Mouse (Mus musculus) embryonic facial prominence, embryonic 11.5 days (tissue): ENCODE measurements around the gene Slc35g3. TPM values are rescaled to one million over a fixed set of nuclear protein-coding genes. Genes with fewer than 3 reads are reported as not detected.
"Not testable (repeated sequence)": the region's sequence is repeated elsewhere in the genome, so short reads cannot be mapped to it uniquely, and the experiment has no call there.

Experiments used
- ATAC-seq: fragments of 200-750 bp; cut with Nextera tagmentation; replicated peaks from 2 replicates; pipeline ENCODE4 v1.8.0; 2017; ENCODE audit warnings: low read depth; ENCODE audit not compliant: insufficient number of reproducible peaks, low FRiP score, low TSS enrichment
- DNase-seq: peaks from one replicate; pipeline ENCODE4 v3.0.0-alpha.2; 2015; ENCODE audit warnings: low spot score
- H3K27ac ChIP-seq: fragments of 300-500 bp; sonication (generic); replicated peaks from 2 replicates; pipeline ENCODE4 v1.5.1; 2014; ENCODE audit warnings: mild to moderate bottlenecking, low read depth, low read length, control low read depth
- H3K27me3 ChIP-seq: fragments of 300-500 bp; sonication (generic); 2 replicates; pipeline ENCODE4 v1.6.1; 2014; ENCODE audit warnings: mild to moderate bottlenecking, low read length, moderate library complexity, mixed read lengths; ENCODE audit not compliant: control insufficient read depth, insufficient read depth
- H3K36me3 ChIP-seq: fragments of 300-500 bp; sonication (generic); replicated peaks from 2 replicates; pipeline ENCODE4 v1.6.1; 2014; ENCODE audit warnings: low read depth, mild to moderate bottlenecking, low read length, moderate library complexity, mixed read lengths; ENCODE audit not compliant: control insufficient read depth, insufficient read depth
- H3K4me1 ChIP-seq: fragments of 300-500 bp; sonication (generic); 2 replicates; pipeline ENCODE4 v1.6.1; 2014; ENCODE audit warnings: low read length, mixed read lengths; ENCODE audit not compliant: control insufficient read depth, insufficient read depth
- H3K4me2 ChIP-seq: fragments of 300-500 bp; sonication (generic); 2 replicates; pipeline ENCODE4 v1.6.1; 2014; ENCODE audit warnings: low read depth, mild to moderate bottlenecking, control low read depth, low read length, moderate library complexity
- H3K4me3 ChIP-seq: fragments of 300-500 bp; sonication (generic); 2 replicates; pipeline ENCODE4 v1.5.1; 2014; ENCODE audit warnings: low read depth, low read length, control low read depth
- H3K9ac ChIP-seq: fragments of 300-500 bp; sonication (generic); replicated peaks from 2 replicates; pipeline ENCODE4 v1.6.1; 2014; ENCODE audit warnings: mild to moderate bottlenecking, control low read depth, low read length
- H3K9me3 ChIP-seq: fragments of 300-500 bp; sonication (generic); replicated peaks from 2 replicates; pipeline ENCODE4 v1.6.1; 2016; ENCODE audit warnings: mild to moderate bottlenecking, low read length, inconsistent platforms, mixed read lengths; ENCODE audit not compliant: control insufficient read depth
- WGBS: fragments of 180-500 bp; shearing (Covaris S2); extraction: QIAGEN DNeasy Blood & Tissue Kit; methylation state at CpG from one replicate; pipeline ENCODE4 v1.1.7; 2014; 5-methylcytosine and 5-hydroxymethylcytosine counted together
- polyA plus RNA-seq: library from polyadenylated mRNA; unstranded; fragments of >200 nt; fragmentation: Nextera tagmentation; extraction: Ambion mirVana; gene quantifications from 2 replicates; pipeline ENCODE4 v1.2.1, GENCODE M21; 2014

Gene Slc35g3
- polyA plus RNA-seq, 1 experiment from 2014 or later = 0.18 TPM

DNA sequence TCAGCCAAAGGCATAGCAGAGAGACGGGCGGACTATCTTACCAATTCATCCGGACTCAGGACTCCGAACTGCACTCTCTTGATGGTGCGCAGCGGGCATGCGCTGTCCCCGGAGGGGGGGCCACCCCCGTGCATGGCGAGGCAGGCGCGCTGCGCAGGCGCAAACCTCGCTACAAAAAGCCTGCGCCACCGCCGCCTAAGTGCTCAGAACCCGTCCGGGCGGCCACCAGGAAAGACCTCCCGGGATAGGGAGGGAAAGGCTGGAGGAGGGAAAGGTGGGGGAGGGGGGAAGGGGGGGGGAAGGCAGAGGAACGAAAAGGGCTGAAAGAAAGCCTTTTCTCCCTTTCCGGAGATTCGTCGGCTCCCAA lies 3.7 kb downstream of the Slc35g3 start:
- Histone ChIP-seq H3K27me3 (no peaks in the 10 kb centered on the region), H3K4me2 (peak overlapping the region; percentile 53), H3K4me1 (peaks cover 4% of the 10 kb centered on the region), H3K9ac (peak overlapping the region; percentile 79), H3K4me3 (peak overlapping the region; percentile 53), H3K36me3 (no peaks in the 10 kb centered on the region), H3K27ac (peak overlapping the region; percentile 97), H3K9me3 (no peaks in the 10 kb centered on the region)
- 0% methylated on average over 23 of the region's 26 CpGs for WGBS
- ATAC-seq (peak; percentile 86), DNase-seq (peak; percentile 96)

DNA sequence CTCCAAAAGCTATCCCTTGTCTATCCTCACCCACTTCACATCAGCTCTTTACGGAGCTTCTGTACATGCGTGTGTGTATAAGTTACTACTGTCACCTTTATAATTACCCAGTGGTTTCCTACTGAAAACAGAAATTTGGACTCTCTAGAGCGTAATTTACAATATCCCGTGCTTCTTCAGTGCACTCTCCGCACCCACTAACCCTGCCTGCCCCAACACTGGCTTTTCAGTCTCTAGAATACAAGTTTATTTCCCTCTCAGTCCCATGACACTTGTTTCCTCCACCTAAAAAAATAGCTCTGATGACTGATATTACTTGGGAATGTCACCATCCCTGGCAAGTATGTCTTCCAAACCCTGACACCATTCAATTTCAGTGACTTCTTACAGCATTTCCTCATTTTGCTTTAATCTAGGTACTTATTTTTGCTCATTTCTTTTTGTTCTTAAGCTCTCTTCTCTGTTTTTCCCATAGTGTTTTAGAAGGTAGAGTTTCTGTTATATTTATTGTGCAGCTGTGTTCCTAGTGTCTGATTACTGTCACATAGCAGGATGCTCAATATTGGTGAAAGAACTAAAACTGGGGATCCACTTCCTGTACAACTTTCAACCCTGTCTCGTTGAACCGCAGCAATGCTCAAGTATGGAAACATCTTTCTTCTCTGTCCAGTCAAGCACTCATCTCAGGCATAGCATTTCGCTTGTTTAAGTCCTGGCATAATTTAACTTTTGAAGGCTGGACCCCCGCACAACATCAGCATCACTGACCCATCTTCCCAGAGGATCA lies 4.3 kb downstream of the Slc35g3 start:
- H3K27ac ChIP-seq = 0 out of 2 replicates have a peak overlapping the region, but pooled peaks have one; percentile 7
- H3K9ac ChIP-seq = peak overlapping the region; percentile 79
- H3K4me3 ChIP-seq = peak overlapping the region; percentile 53
- H3K4me1 ChIP-seq = peaks cover 4% of the 10 kb centered on the region
- DNase-seq (no peak), ATAC-seq (no peak)
- peak overlapping the region; percentile 53 for H3K4me2 ChIP-seq
- H3K27me3 ChIP-seq = no peaks in the 10 kb centered on the region
- H3K36me3 ChIP-seq = no peaks in the 10 kb centered on the region
- H3K9me3 ChIP-seq = no peaks in the 10 kb centered on the region
- 48% methylated on average over 9 of the region's 9 CpGs for WGBS

DNA sequence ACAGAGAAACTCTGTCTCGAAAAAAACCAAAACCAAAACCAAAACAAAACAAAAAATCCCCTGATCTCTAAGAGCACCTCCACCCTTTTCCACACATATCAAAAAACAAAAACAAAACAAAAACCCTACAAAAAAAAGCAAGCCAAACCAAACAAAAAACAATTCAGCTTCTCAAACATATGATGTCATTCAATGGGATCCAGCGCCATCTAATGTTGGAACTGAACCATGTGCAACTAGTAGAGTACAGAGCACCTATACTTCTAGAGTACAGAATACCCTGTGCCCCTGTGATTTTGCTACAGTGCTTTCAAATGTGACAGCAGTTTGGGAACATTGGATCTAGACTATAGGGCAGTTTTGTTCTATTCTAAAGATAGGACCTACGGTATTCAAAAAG lies 7.1 kb downstream of the Slc35g3 start:
- WGBS = 65% methylated on average over 3 of the region's 3 CpGs
- no peak for ATAC-seq

DNA sequence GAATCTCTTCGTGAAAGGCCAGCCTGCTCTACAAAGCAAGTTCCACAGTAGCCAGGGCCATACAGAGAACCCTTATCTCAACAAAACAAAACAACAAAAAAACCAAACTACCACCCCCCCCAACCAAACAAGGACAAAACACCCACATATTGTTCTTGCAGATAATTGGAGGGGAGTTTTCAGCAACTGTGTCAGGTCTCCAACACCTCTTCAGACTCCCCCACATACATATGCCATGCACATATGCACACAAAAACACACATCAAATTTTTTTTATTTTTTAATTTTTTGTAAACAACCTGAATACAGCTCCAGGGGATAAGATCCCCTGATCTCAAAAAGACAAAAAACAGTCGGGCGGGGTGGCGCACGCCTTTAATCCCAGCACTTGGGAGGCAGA lies 7.5 kb downstream of the Slc35g3 start:
- Histone ChIP-seq H3K9me3 (no peaks in the 10 kb centered on the region), H3K4me1 (no peaks in the 10 kb centered on the region), H3K36me3 (no peaks in the 10 kb centered on the region), H3K27ac (no peak overlapping the region), H3K4me2 (no peak overlapping the region), H3K27me3 (no peaks in the 10 kb centered on the region), H3K4me3 (no peak overlapping the region), H3K9ac (no peak overlapping the region)
- ATAC-seq (no peak), DNase-seq (no peak)
- 92% methylated on average over 5 of the region's 5 CpGs for WGBS

More for the DNA sequence above, 7.1 kb downstream of the Slc35g3 start:
- no peak overlapping the region for H3K27ac ChIP-seq
- H3K36me3 ChIP-seq = no peaks in the 10 kb centered on the region
- H3K9ac ChIP-seq = no peak overlapping the region
- H3K4me3 ChIP-seq = no peak overlapping the region
- peak; percentile 71 for DNase-seq
- no peaks in the 10 kb centered on the region for H3K27me3 ChIP-seq
- no peaks in the 10 kb centered on the region for H3K4me1 ChIP-seq
- no peak overlapping the region for H3K4me2 ChIP-seq
- H3K9me3 ChIP-seq = no peaks in the 10 kb centered on the region

DNA sequence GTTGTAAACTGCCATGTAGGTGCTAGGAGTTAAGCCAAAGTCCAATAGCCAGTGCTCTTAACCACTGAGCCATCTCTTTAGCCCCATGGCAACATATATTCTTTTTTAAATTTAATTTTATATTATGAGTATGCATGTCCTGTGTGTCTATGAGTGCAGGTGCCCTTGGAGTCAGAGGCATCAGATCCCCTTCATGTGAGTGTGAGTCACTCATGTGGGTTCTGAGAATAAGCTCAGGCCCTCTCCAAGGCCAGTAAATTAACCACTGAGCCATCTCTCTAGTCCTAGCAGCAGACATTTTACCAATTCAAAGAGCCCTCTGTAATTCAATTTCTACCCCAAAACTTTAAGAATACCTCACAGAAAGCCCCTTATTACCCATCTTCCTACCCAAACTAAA lies 9.1 kb downstream of the Slc35g3 start:
- ATAC-seq (no peak), DNase-seq (no peak)
- Histone ChIP-seq H3K36me3 (peaks cover 2% of the 10 kb centered on the region; the same call in 1 of the 2 replicates), H3K27ac (no peak overlapping the region), H3K9ac (no peak overlapping the region), H3K4me3 (no peak overlapping the region), H3K27me3 (no peaks in the 10 kb centered on the region), H3K4me1 (no peaks in the 10 kb centered on the region), H3K4me2 (no peak overlapping the region), H3K9me3 (no peaks in the 10 kb centered on the region)

DNA sequence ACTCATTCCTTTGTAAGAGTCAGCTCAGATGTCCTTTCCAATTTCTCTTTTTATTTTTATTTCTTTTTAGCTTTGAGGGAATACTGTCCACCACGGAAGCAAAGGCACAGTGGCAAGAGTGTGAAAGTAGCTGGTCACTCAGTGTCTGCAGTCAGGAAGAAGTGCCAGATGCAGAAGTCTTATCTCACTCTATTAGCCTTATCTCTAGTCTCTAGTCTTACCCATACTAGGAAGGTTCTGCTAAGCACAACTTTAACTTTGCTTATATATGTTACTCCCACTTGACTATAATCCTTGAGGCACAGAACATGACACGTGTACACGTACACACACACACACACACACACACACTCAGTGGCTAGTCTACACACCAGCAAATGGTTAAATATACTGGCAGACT lies 10.1 kb downstream of the Slc35g3 start:
- Histone ChIP-seq H3K4me1 (no peaks in the 10 kb centered on the region), H3K4me2 (no peak overlapping the region), H3K27ac (no peak overlapping the region), H3K4me3 (no peak overlapping the region), H3K36me3 (peaks cover 6% of the 10 kb centered on the region), H3K27me3 (no peaks in the 10 kb centered on the region), H3K9ac (no peak overlapping the region), H3K9me3 (no peaks in the 10 kb centered on the region)
- DNase-seq (no peak), ATAC-seq (no peak)
- 85% methylated on average over 3 of the region's 3 CpGs for WGBS

DNA sequence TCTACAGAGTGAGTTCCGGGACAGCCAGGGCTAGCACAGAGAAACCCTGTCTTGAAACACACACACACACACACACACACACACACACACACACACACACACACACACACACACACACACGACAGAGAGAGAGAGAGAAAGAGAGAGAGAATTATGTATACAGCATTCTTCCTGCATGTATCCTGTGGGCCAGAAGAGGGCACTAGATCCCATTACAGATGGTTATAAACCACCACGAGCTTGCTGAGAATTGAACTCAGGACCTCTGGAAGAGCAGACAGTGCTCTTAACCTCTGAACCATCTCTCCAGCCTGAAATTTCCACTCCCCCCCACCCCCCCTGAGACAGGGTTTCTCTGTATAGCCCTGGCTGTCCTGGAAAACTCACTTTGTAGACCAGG lies 30.4 kb downstream of the Slc35g3 start:
- H3K4me2 ChIP-seq, DNase-seq, H3K4me1 ChIP-seq, ATAC-seq, H3K27ac ChIP-seq, H3K9ac ChIP-seq, H3K4me3 ChIP-seq, H3K27me3 ChIP-seq, H3K9me3 ChIP-seq: not testable (repeated sequence)
- H3K36me3 ChIP-seq = peaks cover 24% of the 10 kb centered on the region
- WGBS = 81% methylated on average over 3 of the region's 3 CpGs

DNA sequence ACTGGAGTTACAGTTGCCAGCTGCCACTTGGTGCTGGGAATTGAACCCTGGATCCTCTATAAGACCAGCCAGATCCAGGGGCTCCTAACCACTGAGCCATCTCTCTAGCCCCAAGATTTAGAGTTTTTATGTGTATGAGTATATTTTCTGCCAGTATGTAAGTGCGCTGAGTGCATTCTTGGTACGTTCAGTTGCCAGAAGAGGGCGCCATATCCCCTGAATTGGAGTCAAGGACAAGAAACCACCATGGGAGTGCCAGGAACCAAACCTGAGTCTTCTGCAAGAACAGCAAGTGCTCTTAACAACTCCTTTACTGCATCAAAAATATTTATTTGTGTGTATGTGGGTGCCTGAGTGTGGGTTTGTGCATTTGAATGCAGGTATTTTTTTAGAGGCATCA lies 32.7 kb downstream of the Slc35g3 start:
- ATAC-seq = no peak
- 21% methylated on average over 3 of the region's 3 CpGs for WGBS

More for the DNA sequence above, 32.7 kb downstream of the Slc35g3 start:
- Histone ChIP-seq H3K4me2 (no peak overlapping the region), H3K9ac (no peak overlapping the region), H3K4me1 (no peaks in the 10 kb centered on the region), H3K27ac (no peak overlapping the region), H3K4me3 (no peak overlapping the region), H3K27me3 (no peaks in the 10 kb centered on the region), H3K36me3 (peaks cover 2% of the 10 kb centered on the region), H3K9me3 (no peaks in the 10 kb centered on the region)
- peak; percentile 69 for DNase-seq
